Mouse (Mus musculus): ENCODE data around the gene Arhgef11. TPM values are rescaled to one million over a fixed set of nuclear protein-coding genes. Genes with fewer than 3 reads are reported as not detected.

Gene Arhgef11
- polyA plus RNA-seq, 1 experiment from 2014 or later = 11.5 TPM

Small RNA genes within 50 kb of the gene (microRNA-seq; reads per million reads assigned to microRNA genes)
- gene Gm24109 = not detected

Other genes with a start within 250 kb of the Arhgef11 start
- not detected in 2 replicates for gene Fcrl1, start 241.2 kb upstream of the Arhgef11 start, polyA plus RNA-seq (2016; fragmentation: Nextera tagmentation; extraction: Ambion mirVana)
- not detected in 2 replicates for gene Fcrl5, start 181.8 kb upstream of the Arhgef11 start, polyA plus RNA-seq (2016; fragmentation: Nextera tagmentation; extraction: Ambion mirVana)
- 11.7 and 13.1 TPM in 2 replicates for gene Etv3, start 92.2 kb upstream of the Arhgef11 start, polyA plus RNA-seq (2016; fragmentation: Nextera tagmentation; extraction: Ambion mirVana)
- gene Lrrc71, start 131.1 kb downstream of the Arhgef11 start, polyA plus RNA-seq (2016; fragmentation: Nextera tagmentation; extraction: Ambion mirVana) = 0.30 and 0.63 TPM in 2 replicates
- gene Ntrk1, start 177.6 kb downstream of the Arhgef11 start, polyA plus RNA-seq (2016; fragmentation: Nextera tagmentation; extraction: Ambion mirVana) = 0.05 and 0.68 TPM in 2 replicates
- gene Insrr, start 179.4 kb downstream of the Arhgef11 start, polyA plus RNA-seq (2016; fragmentation: Nextera tagmentation; extraction: Ambion mirVana) = 0.07 TPM in 1 of 2 replicates, not detected in the other
- 14.3 and 14.8 TPM in 2 replicates for gene Pear1, start 206.7 kb downstream of the Arhgef11 start, polyA plus RNA-seq (2016; fragmentation: Nextera tagmentation; extraction: Ambion mirVana)
- gene Sh2d2a, start 229.2 kb downstream of the Arhgef11 start, polyA plus RNA-seq (2016; fragmentation: Nextera tagmentation; extraction: Ambion mirVana) = 0.20 and 0.23 TPM in 2 replicates

Measured in heart, embryonic 10.5 days (tissue).